Mouse (Mus musculus): ENCODE results near the gene Rapgef2.

GRCm38 (mm10) chr3:79225888-79226287, 60.4 kb downstream of the Rapgef2 start:
- no peak for TF ChIP-seq CTCF (IDR thresholded peaks at IDR 0.05; ENCODE audit: low read depth)
- no peak for TF ChIP-seq EP300 (optimal IDR thresholded peaks at IDR 0.05)

Measured in stomach, postnatal 0 days (tissue).